Mouse (Mus musculus) adrenal gland, postnatal 10 days (tissue): ENCODE measurements around the gene Rasd1. TPM values are rescaled to one million over a fixed set of nuclear protein-coding genes. Genes with fewer than 3 reads are reported as not detected.
A peak's percentile ranks its signal among the peaks of the same experiment; 100 is the strongest.

ENCODE experiments used
- DNase-seq: peaks from one replicate; pipeline ENCODE4 v3.0.0; 2021; ENCODE audit warnings: mixed read lengths
- long read RNA-seq, 2 experiments: library from polyadenylated mRNA; stranded (forward); transcript quantifications; one replicate each; pipeline ENCODE4 v2.0.0; 2021
- total RNA-seq, 2 experiments: library from RNA; stranded (reverse); gene quantifications; 2 replicates each; pipeline ENCODE4 v1.2.3; 2021

The Rasd1 gene
- 10 to 100 TPM; 36.7 to 62.2 TPM for total RNA-seq
- long read RNA-seq, experiment 1, transcript Rasd1-201 (2 exons, 1,611 nt) = major isoform, 54 of 65 reads
- long read RNA-seq, experiment 1, partial matches to known transcripts = 0 of 65 reads
- long read RNA-seq, experiment 1, other reads (novel, unspliced or antisense) = 11 of 65 reads
- long read RNA-seq, experiment 2, transcript Rasd1-201 (2 exons, 1,611 nt) = major isoform, 38 of 45 reads
- long read RNA-seq, experiment 2, partial matches to known transcripts = 0 of 45 reads
- long read RNA-seq, experiment 2, other reads (novel, unspliced or antisense) = 7 of 45 reads

DNA sequence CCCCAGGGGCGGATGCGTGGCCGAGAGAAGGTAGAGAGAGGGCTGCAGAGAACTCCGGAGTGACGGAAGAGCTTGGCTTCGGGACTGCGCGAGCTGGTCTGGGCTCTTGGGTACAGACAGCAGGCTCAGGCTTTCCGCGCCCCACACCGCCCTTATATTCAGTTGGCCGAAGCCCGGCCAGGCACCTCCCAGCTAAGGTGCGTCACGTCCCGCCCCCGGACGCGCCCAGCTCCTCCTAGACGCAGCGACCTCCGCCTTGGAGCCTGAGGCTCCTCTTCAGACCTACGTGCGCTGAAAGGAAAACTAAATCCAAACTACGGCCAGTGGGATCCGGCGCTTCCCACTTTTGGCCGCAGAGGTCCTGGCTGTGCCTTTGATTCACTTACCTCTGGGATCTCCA is at the start of gene Rasd1:
Gene Rasd1, minus strand, starts transcription at position 127 of the 400 bp plus-strand sequence.
- peak; percentile 95 for DNase-seq

DNA sequence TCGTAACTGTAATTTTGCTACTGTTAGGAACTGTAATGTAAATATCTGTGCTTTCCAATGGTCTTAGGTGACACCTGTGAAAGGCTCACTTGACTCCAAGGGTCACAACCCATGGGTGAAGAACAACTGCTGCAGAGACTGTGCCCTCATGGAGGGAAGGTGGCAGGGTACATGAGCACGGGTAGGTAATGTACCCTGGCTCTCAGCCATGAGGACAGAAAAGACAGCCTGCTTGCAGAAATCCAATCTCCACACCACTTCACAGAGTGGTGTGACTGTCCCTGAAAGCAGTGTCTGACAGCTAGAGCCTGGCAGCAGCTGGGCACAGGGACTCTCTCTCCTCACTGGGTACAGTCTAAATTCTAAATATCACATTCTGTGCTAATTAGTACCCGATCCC is 46.8 kb upstream of the Rasd1 start:
- no peak for DNase-seq

DNA sequence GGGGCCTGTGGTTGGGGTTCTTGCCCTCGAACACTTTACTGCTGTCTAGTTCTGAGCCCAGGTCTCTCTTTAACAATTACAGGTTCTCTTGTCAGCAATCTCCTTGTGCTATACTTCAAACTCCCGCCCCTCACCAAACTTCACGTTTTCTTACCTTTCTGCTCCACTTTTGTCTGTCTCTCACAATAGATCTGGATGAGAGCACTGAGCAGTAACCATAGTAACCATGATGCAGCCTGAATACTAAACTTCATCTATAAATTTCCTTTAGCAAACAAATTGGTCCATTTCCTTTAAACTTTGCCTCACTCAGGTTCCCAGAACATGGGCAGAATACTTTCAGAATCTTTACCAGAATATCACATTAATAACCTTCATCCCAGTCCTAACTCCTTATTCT is 44.7 kb upstream of the Rasd1 start:
- DNase-seq = no peak

DNA sequence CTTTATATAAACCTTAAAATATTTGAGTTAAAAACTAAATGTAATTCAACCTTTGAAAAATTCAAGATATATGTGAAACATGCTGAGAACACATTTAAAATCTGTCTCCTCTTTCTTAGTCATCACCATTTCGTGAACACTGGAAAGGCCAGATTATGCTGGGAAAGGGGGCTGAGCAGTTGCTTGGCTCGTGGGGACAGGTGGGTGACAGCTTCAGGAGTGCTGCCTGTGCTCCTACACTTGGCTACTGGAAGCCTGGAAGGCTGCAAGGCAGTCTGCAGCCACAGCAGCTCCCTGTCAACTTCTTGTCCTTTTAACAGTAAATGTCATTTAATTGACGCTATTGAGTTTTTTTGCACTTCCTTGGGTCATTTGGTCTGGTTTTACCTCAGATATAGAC is 41.1 kb upstream of the Rasd1 start:
- DNase-seq = no peak

DNA sequence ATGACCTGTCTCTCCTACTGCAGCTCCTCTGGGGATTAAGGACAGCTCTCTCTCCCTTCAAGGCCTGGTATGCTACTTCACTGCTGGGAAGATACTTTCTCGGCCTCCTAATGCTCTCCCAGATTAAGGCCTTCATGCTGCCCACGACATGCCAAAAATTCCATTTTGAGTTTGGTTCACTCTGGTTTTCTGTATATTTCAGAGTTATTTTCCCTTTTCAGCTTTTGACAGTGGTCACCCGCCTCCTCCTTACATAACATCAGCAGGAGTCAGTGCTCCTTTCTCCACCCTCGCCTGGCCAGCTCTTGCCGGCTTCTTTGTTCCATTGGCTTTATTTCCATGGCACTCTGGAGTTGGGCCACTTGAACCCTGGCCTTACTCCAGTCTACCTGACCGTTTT is 40.0 kb upstream of the Rasd1 start:
- no peak for DNase-seq

DNA sequence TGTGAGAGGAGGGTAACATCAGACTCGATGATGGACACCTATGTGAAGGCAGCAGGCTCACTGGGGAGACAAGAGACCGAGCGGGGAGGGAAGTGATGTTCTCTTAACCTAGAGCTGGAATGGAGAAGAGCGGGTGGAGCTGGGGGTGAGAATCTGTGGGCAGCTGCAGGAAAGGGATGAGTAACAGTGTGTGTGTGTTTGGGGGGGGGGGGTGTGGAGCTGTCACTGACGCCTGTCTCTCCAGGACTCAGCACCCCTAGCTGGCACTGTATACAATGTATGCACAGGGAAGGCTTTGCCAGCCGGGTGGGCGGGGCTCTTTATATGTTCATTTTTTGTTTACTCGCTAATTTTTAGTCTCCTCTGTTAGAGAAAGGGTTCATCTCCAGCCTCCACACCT is 39.1 kb upstream of the Rasd1 start:
- no peak for DNase-seq

DNA sequence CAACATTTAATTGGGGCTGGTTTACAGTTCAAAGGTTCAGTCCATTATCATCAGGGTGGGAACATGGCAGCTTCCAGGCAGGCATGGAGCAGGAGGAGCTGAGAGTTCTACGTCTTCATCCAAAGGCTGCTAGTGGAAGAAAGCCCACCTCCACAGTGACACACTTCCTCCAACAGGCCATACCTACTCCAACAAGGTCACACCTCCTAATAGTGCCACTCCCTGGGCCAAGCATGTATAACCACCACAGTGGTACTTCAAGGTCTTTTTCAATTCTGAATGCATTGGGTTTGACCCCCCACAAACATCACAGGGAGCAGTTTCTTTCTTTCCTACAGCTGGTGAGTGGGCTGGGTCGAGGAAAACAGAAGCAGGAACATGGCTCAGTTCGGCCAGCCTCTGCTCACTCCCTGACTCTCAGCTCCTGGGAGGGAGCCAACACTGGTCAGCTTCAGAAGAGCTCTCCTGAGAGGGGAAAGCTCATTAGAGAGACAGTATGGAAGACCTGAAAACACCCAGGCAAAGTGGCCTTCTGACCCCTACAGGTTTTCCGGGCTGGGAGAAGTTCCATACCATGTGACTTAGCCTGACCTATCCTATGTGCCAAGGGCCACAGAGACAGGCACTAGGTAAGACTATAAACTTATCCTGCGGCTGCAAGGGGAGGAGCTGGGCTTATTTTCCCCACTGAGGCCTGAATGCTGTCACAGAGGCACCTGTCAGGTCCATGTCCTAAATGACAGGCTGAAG is 36.7 kb upstream of the Rasd1 start:
- DNase-seq = no peak

DNA sequence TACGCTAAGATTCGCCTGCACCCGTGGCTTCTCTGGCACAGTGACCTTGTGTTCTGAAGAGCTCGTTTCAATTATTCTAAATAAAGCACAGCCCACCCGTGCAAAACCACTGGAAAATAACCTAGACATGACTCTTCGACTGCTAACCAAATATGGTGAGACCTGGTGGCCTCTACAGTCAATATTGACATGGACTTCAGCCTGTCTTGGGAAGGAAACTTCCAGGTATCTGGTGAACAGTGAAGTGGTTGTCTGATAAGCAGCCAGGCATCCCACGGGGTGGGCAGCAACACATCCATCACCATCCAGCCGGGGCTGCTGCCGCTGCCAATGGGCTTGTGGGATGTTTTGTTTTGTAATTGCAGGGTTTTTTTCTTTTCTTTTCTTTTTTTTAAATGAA is 29.6 kb upstream of the Rasd1 start:
- DNase-seq = no peak

DNA sequence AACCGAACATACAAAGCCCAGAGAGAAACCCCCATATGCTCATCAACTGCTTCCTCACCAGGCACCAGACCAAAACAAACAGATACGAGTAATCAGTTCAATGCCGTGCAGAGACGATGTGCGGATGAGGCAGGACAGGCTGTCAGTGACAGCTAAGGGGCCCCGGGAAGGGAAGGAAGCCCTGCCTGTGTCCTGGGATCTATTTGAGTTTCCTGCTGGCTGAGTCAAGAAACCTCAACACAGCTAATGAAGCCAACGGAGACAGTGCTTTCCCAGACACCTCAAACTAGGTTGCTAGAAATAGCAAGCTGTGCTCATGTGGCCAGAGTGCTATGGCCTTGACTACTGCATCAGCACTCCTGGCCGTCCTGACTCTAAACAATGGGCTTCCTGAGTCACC is 26.6 kb upstream of the Rasd1 start:
- DNase-seq = peak; percentile 21

DNA sequence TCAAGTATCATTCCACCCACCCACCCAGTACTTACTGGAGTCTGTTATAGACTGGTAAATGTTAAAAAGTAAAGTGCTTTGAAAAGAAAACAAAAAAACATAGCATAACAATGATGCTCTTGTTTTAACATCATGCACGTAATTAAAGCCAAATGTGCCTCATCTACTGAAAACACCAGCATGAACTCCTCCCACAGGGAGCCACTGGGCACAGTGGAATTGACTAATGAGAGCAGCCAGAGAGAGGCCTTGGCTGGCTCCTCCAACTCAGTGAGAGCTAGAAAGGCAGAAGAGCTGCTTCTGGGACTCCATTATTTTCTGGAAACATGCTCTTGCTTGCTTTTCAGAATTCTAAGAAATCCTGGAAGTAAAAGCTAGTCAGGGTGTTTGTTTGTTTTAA is 24.7 kb upstream of the Rasd1 start:
- no peak for DNase-seq

DNA sequence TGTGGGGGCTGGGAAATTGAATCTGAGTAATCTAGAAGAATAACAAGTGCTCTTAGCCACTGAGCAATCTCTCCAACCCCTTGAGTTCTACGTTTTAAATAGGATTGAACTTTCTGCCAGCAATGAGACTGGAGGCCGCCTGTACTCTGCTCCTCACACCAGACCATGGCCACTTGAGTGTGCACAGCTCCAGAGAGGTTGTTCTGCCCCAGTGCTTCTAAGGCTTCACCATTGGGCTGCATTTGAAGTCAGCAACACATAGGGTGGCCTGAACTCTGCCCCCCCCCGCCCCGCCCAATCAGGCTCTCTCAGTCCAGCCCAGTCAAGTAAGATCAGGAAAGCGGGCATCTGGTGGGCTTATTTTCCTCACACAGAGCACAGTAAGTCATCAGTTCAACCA is 13.1 kb upstream of the Rasd1 start:
- no peak for DNase-seq

DNA sequence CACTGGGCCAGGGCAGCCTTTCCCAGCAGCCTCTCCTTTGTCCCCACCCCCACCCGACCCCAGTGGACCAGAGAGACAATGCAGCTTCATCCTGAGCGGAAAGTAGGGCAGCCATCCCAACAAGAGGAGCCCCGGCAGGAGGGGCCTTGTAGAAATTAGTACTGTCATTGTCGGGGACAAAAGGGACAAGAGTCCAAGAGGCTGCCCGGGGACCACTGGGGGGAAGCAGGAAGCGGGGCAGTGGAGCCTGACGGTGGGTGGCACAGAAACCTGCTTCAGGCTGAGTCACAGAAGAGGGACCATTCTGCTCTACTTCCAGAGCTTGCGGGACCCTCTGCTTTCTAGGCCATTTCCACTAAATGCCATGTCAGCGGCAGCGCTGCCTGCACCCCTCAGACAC is 10.5 kb upstream of the Rasd1 start:
- DNase-seq = no peak

DNA sequence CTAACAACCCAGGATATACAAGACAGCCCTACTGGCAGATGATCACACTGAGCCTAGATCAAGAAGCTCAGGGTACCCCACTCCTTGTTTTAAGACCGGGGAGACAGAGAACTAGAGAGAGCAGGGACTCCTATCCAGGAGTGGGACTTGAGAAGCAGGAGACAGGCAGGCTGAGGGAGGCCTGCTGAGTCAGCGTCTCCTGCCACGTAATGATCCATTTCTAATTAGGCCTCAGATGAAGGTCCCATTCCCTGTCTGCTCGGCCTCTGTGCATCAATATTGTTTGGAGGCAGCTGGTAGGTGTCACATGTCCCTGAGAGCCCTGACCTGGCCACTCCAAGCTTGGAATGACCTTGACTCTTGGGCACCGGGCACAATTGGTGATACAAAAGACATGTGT is 8.6 kb upstream of the Rasd1 start:
- no peak for DNase-seq

DNA sequence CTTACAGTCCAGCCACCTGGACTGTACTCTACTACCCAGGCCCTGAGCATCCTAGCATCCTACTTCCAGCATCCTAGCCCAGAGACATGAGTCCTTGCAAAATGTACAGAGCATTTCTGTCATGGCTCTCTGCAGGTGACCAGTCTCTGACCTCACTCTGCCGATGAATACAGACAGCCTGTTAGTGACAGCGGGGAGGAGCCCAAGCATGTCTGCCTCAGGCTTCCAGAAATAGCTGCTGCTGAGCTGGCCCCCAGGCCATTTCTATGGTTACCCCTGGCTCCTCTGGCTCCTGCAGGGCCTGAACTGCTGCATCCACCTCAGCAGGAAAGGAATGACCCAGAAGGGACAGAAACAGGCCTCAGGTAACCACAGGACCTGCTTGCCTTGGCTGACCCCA is 6.9 kb upstream of the Rasd1 start:
- DNase-seq = no peak

DNA sequence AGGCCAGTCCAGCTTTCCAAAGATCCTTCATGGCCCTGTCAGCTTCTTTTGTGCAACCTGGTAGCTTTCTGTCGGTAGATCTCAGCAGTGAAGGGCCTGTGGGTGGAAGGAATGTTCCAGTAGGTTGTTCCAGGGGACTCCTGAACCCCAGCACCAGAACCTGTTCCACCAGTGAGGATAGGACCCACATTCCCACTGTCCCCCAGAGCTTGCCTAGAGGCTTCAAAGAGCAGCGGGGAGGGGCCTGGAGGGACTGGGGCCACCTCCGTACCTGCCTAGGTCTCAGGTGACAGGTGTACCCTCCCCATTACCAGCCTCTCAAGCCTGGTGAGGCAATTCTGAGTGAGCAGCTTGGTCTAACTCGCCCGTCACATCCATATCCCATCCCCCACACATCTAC is 6.0 kb upstream of the Rasd1 start:
- no peak for DNase-seq

DNA sequence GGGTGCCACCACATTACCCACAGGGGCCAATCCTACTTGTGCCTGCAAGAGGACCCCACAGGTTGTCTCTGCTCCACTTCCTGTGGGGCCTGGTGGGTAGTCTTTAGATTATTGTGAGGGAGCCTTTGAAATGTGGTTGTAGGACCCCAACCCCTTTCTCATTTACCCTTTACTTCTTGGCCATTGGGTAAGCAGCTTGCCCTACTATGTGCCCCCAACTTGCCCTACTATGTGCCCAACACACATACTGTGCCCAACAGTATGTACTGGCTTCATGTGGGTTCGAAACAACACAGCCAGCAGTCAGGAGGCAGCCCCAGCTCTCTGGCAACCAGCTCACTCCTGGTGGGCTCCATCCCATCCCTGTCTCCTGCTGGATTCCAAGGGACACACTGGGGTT is 3.0 kb upstream of the Rasd1 start:
- no peak for DNase-seq

DNA sequence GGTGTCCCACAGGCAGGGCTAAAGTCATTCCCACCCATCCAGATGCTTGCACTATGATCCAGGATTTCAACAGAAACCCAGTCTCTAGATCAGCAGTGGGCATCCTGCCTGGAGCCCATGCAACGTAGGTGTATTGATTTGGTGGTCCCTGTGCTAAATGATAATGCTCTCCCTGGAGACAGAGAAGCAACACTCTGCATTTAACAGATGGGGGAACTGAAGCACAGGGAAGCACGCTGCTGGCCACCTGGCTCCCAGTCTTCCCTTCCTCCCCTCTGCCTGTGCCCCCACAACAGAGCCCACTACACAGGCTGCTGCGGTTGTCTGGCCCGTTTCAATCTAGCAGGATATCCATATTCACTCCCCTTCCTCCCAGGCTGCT is 1.3 kb upstream of the Rasd1 start:
- DNase-seq = no peak

DNA sequence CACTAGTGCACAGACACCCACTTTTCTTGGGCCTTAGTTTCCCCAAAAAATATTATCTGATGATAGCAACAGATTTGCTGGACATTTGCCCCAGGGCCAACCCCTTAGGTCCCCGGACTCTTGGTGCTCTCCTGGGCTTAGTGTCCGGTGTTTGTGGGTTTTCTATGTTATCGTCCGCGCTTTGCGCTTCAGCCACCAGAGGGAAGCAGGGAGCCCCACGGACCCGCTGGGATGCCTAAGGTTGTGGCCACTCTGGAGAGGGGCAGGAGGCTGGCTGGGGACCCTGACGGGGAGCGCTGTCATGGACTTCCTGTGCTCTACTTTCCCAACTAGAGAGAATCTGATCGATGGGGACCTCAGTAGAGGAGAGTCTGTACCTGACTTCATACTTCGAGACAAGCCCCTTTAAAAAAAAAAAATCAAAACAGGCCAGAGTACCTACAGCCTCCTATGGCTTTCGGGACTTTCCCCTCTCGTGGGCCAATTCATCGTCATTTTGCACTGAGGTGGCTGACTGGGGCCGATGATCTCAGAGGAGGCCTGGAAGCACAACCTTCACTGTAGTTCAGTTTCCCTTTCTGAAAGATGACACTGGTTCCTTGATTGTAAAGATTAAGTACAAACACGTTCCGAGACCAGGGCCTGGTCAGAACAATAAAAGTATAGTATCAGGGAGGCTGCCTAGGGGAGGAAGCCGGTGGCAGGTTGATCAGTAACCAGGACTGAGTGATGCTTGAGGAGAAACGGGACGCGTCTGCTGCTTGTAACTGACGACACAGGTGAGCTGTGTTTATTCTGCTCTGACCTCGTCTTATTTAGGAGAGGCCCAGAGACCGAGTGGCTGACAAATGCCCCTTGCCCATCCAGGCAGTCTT is 720 bp upstream of the Rasd1 start:
- peak; percentile 90 for DNase-seq

DNA sequence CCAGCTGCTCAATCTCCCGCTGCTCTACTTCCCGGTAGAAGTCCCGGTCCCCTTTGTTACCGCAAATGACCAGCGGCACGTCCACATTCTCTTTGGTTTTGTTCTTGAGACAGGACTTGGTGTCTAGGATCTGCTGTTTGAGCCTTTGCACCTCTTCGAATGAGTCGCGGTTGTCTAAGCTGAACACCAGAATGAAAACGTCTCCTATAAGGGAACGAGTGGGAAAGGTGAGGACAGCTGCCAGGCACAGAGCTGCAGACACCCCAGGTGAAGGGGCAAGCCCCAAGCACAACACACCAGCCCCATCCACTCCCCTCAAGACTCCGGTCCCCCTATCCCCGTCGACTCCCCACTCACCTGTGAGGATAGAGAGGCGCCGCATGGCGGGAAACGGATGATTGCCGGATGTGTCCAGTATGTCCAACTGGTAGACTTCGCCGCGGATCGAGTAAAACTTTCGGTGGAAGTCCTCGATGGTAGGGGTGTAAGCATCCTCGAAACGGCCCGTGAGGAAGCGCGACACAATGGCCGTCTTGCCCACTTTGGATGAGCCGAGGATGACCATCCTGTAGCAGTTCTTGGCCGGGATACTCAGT is 483 bp downstream of the Rasd1 start:
- DNase-seq = peak; percentile 59

DNA sequence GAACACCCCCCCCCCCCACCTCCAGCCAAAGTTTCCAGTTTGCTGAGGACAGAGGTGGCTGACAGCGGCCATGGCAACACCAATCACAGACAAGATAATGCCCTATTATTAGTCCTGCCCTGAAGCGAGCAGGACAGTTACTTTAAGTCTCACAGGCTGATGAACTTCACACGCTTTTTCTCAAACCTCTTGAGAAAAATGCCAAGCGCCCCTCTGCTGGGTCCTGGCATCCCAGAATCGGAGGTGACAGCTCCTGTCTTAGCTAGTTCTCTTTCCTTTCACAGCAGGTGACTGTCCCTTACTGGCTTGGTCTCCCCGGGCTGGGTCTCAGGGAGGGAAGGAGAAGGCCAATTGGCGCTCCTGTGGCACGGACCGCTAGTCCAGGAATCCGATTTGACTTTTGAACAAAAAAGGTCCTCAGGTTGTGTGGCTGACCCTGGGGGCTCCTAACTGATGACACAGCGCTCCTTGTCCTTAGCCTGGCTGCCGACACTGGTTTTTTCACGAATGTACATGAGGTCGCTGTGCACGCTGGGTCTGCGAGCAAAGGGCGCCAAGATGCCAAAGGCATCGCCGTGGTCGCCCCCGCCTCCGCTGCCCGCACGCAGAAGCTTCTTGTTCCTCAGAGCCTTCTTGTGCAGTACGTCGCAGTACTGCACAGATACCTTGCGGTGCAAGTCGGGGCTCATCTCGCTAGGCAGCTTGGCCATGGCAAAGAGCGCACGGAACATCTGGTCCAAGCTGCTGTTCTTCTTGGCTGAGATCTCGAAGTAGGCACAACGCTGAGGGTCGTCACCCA is 1.2 kb downstream of the Rasd1 start:
- peak; percentile 38 for DNase-seq

DNA sequence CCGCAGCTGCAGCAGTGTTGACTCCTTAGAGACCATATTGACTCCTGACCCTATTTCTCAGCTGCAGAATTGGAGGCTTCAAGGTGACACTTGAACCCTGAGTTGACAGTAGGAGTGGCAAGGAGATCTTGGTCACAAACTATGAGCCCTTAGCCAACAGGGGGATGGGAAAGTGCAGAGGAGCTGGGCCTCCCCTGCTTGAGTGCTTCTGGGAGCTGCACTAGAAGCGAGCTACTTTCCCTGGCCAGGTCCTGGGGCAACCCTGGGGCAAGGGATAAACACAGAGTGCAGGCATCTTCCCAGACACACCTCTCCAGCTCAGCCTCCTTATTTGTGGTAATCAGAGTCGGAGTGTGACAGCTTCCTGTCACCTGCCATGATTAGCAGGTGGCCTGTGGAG is 2.2 kb downstream of the Rasd1 start:
- peak; percentile 68 for DNase-seq

DNA sequence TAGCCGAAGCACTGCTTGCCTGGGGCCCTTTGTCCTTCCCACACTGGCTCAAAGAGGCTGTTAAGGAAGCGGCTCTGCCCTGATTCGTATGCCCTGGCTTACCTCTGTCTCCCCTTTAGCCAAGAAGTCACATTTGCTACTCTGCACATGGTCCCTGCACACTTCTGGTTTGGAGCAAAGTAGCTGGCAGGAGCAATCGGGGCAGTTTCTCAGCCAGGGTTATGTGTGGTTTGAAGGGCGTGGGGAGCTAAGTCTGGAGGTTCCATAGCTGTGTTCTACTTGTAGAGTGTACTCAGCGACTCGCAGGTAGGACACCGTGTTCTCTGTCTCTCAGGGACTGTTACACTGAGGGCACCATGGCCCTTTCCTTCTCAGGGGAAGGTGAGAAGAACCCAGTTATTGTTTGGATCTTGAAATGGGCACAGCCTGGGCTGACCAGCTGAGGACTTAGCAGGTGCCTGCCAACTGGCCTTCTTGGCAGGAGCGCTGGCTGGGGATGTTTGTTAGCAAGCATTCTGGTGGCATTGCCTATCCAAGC is 3.3 kb downstream of the Rasd1 start:
- peak; percentile 43 for DNase-seq
